Mouse (Mus musculus): ENCODE data around the gene Cnksr3. TPM values are rescaled to one million over a fixed set of nuclear protein-coding genes. Genes with fewer than 3 reads are reported as not detected.
A peak's percentile ranks its signal among the peaks of the same experiment; 100 is the strongest.

Cnksr3 gene
- polyA plus RNA-seq, 1 experiment from 2014 or later = 13.4 TPM

DNA sequence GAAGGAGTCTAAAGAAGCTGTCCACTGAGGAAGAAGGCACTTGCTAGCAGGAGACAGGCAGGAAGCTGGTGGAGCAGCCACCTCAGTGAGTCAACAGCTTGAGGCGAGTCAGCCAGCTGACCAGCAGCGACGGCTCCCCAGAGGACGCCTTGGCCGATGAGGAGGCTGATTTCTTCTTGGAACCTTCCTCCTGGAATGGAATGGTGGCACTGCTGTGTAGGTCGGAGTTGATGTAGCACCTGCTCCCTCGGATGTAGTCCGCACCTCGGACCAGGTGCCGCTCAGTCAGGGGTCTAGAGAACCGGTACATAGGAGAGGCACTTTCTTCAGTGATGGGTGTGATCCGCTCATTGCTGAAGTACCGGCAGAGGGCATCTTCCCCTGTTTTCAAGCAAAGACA is 91.8 kb downstream of the Cnksr3 start:
- Histone ChIP-seq H3K4me3 (ENCODE audit: low read length) (no peak overlapping the region), H3K9me3 (ENCODE audit: control insufficient read depth, low read length) (no peaks in the 10 kb centered on the region), H3K4me2 (ENCODE audit: low read depth, low read length) (no peak overlapping the region), H3K27ac (ENCODE audit: low read length) (no peak overlapping the region), H3K4me1 (ENCODE audit: control insufficient read depth, insufficient read depth, low read length) (peaks cover 10% of the 10 kb centered on the region), H3K27me3 (replicated peaks; ENCODE audit: control insufficient read depth, insufficient read depth, low read length) (no peaks in the 10 kb centered on the region), H3K36me3 (ENCODE audit: control insufficient read depth, insufficient read depth, low read length) (peaks cover 11% of the 10 kb centered on the region), H3K9ac (ENCODE audit: low read depth, low read length) (no peak overlapping the region)
- 94% methylated on average over 13 of the region's 13 CpGs for WGBS
- ATAC-seq = no peak

- Histone ChIP-seq H3K27me3 (replicated peaks; ENCODE audit: control insufficient read depth, insufficient read depth, low read length) (no peaks in the 10 kb centered on the region), H3K36me3 (ENCODE audit: control insufficient read depth, insufficient read depth, low read length) (peaks cover 11% of the 10 kb centered on the region), H3K9me3 (ENCODE audit: control insufficient read depth, low read length) (no peaks in the 10 kb centered on the region), H3K4me2 (ENCODE audit: low read depth, low read length) (no peak overlapping the region), H3K4me1 (ENCODE audit: control insufficient read depth, insufficient read depth, low read length) (peaks cover 10% of the 10 kb centered on the region), H3K9ac (ENCODE audit: low read depth, low read length) (no peak overlapping the region), H3K27ac (ENCODE audit: low read length) (peak overlapping the region; percentile 66), H3K4me3 (ENCODE audit: low read length) (no peak overlapping the region)
- 51% methylated on average over 10 of the region's 10 CpGs for WGBS
- peak; percentile 74 for ATAC-seq
Measured at GRCm38 (mm10) chr10:7118258-7119077, 93.6 kb downstream of the Cnksr3 start.

DNA sequence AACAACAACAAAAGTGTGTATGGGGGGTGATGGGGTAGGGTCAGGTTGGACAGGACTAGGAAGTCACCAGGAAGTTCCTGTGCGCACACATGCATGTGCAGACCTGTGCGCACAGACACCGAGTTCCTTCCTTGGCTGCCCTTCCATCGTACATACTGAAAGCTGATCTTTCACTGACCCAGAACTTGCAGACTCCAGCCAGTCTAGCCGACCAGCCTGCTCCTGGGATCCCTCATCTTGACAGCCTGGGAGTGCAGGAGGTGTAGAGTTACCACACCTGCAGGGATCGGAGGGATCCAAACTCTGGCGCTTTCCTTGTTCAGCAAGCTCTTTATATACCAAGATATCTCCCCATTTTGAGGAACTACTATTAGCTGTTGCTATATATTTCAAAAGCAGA is 94.3 kb downstream of the Cnksr3 start:
- Histone ChIP-seq H3K9ac (ENCODE audit: low read depth, low read length) (no peak overlapping the region), H3K9me3 (ENCODE audit: control insufficient read depth, low read length) (no peaks in the 10 kb centered on the region), H3K4me1 (ENCODE audit: control insufficient read depth, insufficient read depth, low read length) (peaks cover 10% of the 10 kb centered on the region), H3K27me3 (replicated peaks; ENCODE audit: control insufficient read depth, insufficient read depth, low read length) (no peaks in the 10 kb centered on the region), H3K36me3 (ENCODE audit: control insufficient read depth, insufficient read depth, low read length) (peaks cover 9% of the 10 kb centered on the region), H3K27ac (ENCODE audit: low read length) (0 out of 2 replicates have a peak overlapping the region, but pooled peaks have one; percentile 10), H3K4me3 (ENCODE audit: low read length) (no peak overlapping the region), H3K4me2 (ENCODE audit: low read depth, low read length) (no peak overlapping the region)
- ATAC-seq = peak; percentile 54
- WGBS = 54% methylated on average over 7 of the region's 7 CpGs

- WGBS = 86% methylated on average over 5 of the region's 5 CpGs
- H3K36me3 ChIP-seq (ENCODE audit: control insufficient read depth, insufficient read depth, low read length) = 0 out of 2 replicates have a peak, but pooled peaks cover 1% of the 10 kb centered on the region
- H3K4me2 ChIP-seq (ENCODE audit: low read depth, low read length) = no peak overlapping the region
- no peaks in the 10 kb centered on the region for H3K27me3 ChIP-seq (replicated peaks; ENCODE audit: control insufficient read depth, insufficient read depth, low read length)
- H3K9ac ChIP-seq (ENCODE audit: low read depth, low read length) = no peak overlapping the region
- H3K9me3 ChIP-seq (ENCODE audit: control insufficient read depth, low read length) = no peaks in the 10 kb centered on the region
- no peak for ATAC-seq
- H3K4me3 ChIP-seq (ENCODE audit: low read length) = no peak overlapping the region
- H3K27ac ChIP-seq (ENCODE audit: low read length) = no peak overlapping the region
- H3K4me1 ChIP-seq (ENCODE audit: control insufficient read depth, insufficient read depth, low read length) = peaks cover 10% of the 10 kb centered on the region
Measured at GRCm38 (mm10) chr10:7114796-7115195, 97.2 kb downstream of the Cnksr3 start.

- H3K4me3 ChIP-seq (ENCODE audit: low read length) = no peak overlapping the region
- H3K36me3 ChIP-seq (ENCODE audit: control insufficient read depth, insufficient read depth, low read length) = no peaks in the 10 kb centered on the region
- H3K4me2 ChIP-seq (ENCODE audit: low read depth, low read length) = no peak overlapping the region
- no peak for ATAC-seq
- WGBS = 88% methylated on average over 4 of the region's 4 CpGs
- no peak overlapping the region for H3K27ac ChIP-seq (ENCODE audit: low read length)
- H3K9me3 ChIP-seq (ENCODE audit: control insufficient read depth, low read length) = no peaks in the 10 kb centered on the region
- no peaks in the 10 kb centered on the region for H3K27me3 ChIP-seq (replicated peaks; ENCODE audit: control insufficient read depth, insufficient read depth, low read length)
- no peak overlapping the region for H3K9ac ChIP-seq (ENCODE audit: low read depth, low read length)
- H3K4me1 ChIP-seq (ENCODE audit: control insufficient read depth, insufficient read depth, low read length) = peaks cover 10% of the 10 kb centered on the region
Measured at GRCm38 (mm10) chr10:7113747-7114146, 98.3 kb downstream of the Cnksr3 start.

- Histone ChIP-seq H3K4me3 (ENCODE audit: low read length) (no peak overlapping the region), H3K27me3 (replicated peaks; ENCODE audit: control insufficient read depth, insufficient read depth, low read length) (no peaks in the 10 kb centered on the region), H3K4me1 (ENCODE audit: control insufficient read depth, insufficient read depth, low read length) (peaks cover 4% of the 10 kb centered on the region), H3K36me3 (ENCODE audit: control insufficient read depth, insufficient read depth, low read length) (no peaks in the 10 kb centered on the region), H3K4me2 (ENCODE audit: low read depth, low read length) (no peak overlapping the region), H3K9ac (ENCODE audit: low read depth, low read length) (no peak overlapping the region), H3K27ac (ENCODE audit: low read length) (no peak overlapping the region), H3K9me3 (ENCODE audit: control insufficient read depth, low read length) (no peaks in the 10 kb centered on the region)
- 87% methylated on average over 1 of the region's 1 CpGs for WGBS
- 0 out of 2 replicates have a peak, but pooled peaks have one; percentile 48 for ATAC-seq
Measured at GRCm38 (mm10) chr10:7113144-7113543, 98.9 kb downstream of the Cnksr3 start.

GRCm38 (mm10) chr10:7111462-7112000 is 100.5 kb downstream of the Cnksr3 start:
- Histone ChIP-seq H3K4me2 (ENCODE audit: low read depth, low read length) (no peak overlapping the region), H3K27me3 (replicated peaks; ENCODE audit: control insufficient read depth, insufficient read depth, low read length) (no peaks in the 10 kb centered on the region), H3K36me3 (ENCODE audit: control insufficient read depth, insufficient read depth, low read length) (no peaks in the 10 kb centered on the region), H3K4me3 (ENCODE audit: low read length) (no peak overlapping the region), H3K27ac (ENCODE audit: low read length) (no peak overlapping the region), H3K9me3 (ENCODE audit: control insufficient read depth, low read length) (no peaks in the 10 kb centered on the region), H3K9ac (ENCODE audit: low read depth, low read length) (no peak overlapping the region), H3K4me1 (ENCODE audit: control insufficient read depth, insufficient read depth, low read length) (no peaks in the 10 kb centered on the region)
- no peak for ATAC-seq
- 87% methylated on average over 6 of the region's 6 CpGs for WGBS

GRCm38 (mm10) chr10:7103872-7104271 is 108.2 kb downstream of the Cnksr3 start:
- Histone ChIP-seq H3K27me3 (replicated peaks; ENCODE audit: control insufficient read depth, insufficient read depth, low read length) (no peaks in the 10 kb centered on the region), H3K4me3 (ENCODE audit: low read length) (no peak overlapping the region), H3K4me2 (ENCODE audit: low read depth, low read length) (no peak overlapping the region), H3K4me1 (ENCODE audit: control insufficient read depth, insufficient read depth, low read length) (no peaks in the 10 kb centered on the region), H3K9me3 (ENCODE audit: control insufficient read depth, low read length) (no peaks in the 10 kb centered on the region), H3K36me3 (ENCODE audit: control insufficient read depth, insufficient read depth, low read length) (no peaks in the 10 kb centered on the region), H3K9ac (ENCODE audit: low read depth, low read length) (no peak overlapping the region), H3K27ac (ENCODE audit: low read length) (no peak overlapping the region)
- ATAC-seq = no peak
- WGBS = 44% methylated on average over 1 of the region's 1 CpGs

- 78% methylated on average over 1 of the region's 1 CpGs for WGBS
- H3K36me3 ChIP-seq (ENCODE audit: control insufficient read depth, insufficient read depth, low read length) = no peaks in the 10 kb centered on the region
- H3K9ac ChIP-seq (ENCODE audit: low read depth, low read length) = no peak overlapping the region
- no peak overlapping the region for H3K4me3 ChIP-seq (ENCODE audit: low read length)
- H3K9me3 ChIP-seq (ENCODE audit: control insufficient read depth, low read length) = no peaks in the 10 kb centered on the region
- H3K27me3 ChIP-seq (replicated peaks; ENCODE audit: control insufficient read depth, insufficient read depth, low read length) = no peaks in the 10 kb centered on the region
- ATAC-seq = no peak
- H3K27ac ChIP-seq (ENCODE audit: low read length) = no peak overlapping the region
- H3K4me1 ChIP-seq (ENCODE audit: control insufficient read depth, insufficient read depth, low read length) = peaks cover 3% of the 10 kb centered on the region; the same call in 1 of the 2 replicates
- H3K4me2 ChIP-seq (ENCODE audit: low read depth, low read length) = no peak overlapping the region
Measured at GRCm38 (mm10) chr10:7077971-7078370, 134.1 kb downstream of the Cnksr3 start.
